Mouse (Mus musculus) cerebellum, adult 2 months (tissue): Measurements from ENCODE around the gene Cenph. TPM values are rescaled to one million over a fixed set of nuclear protein-coding genes. Genes with fewer than 3 reads are reported as not detected.

ENCODE experiments used
- DNase-seq, 2 experiments: peaks; one replicate each; pipeline ENCODE4 v3.0.0; 2021
- H3K27ac ChIP-seq: fragments of 200-500 bp; 2 replicates; pipeline ENCODE4 v1.5.1; 2012; ENCODE audit warnings: low read length, control low read depth, inconsistent platforms; ENCODE audit not compliant: insufficient read depth
- H3K27me3 ChIP-seq: fragments of 200-500 bp; 2 replicates; pipeline ENCODE4 v1.6.1; 2012; ENCODE audit warnings: inconsistent platforms, mild to moderate bottlenecking, low read length, moderate library complexity; ENCODE audit not compliant: control insufficient read depth, insufficient read depth
- H3K4me1 ChIP-seq: fragments of 200-500 bp; 2 replicates; pipeline ENCODE4 v1.6.1; 2011; ENCODE audit warnings: low read length; ENCODE audit not compliant: control insufficient read depth, insufficient read depth
- H3K4me3 ChIP-seq: fragments of 200-500 bp; replicated peaks from 2 replicates; pipeline ENCODE3; 2011; ENCODE audit warnings: mild to moderate bottlenecking, low read depth, low read length, control low read depth; ENCODE audit not compliant: insufficient read depth
- CTCF ChIP-seq: fragments of 200-500 bp; IDR thresholded peaks from 2 replicates; pipeline ENCODE4 v1.5.1; 2011; ENCODE audit warnings: low read depth, mild to moderate bottlenecking, control low read depth, low read length, moderate library complexity, borderline replicate concordance; ENCODE audit not compliant: insufficient read depth
- POLR2A ChIP-seq: fragments of 200-500 bp; IDR thresholded peaks from 2 replicates; pipeline ENCODE4 v1.6.1; 2011; ENCODE audit warnings: low read length, control low read depth, borderline replicate concordance; ENCODE audit not compliant: insufficient read depth
- WGBS: fragments of 180-500 bp; shearing (Covaris S2); methylation state at CpG from one replicate; pipeline ENCODE4 v1.1.7; 2018; 5-methylcytosine and 5-hydroxymethylcytosine counted together
- polyA plus RNA-seq: library from polyadenylated mRNA; depleted of rRNA; stranded (reverse); fragments of >200 nt; gene quantifications from 2 replicates; pipeline ENCODE4 v1.2.3, GENCODE M21; 2012; rRNA removed

The Cenph gene
- polyA plus RNA-seq, 1 experiment, result 0.41 TPM

DNA sequence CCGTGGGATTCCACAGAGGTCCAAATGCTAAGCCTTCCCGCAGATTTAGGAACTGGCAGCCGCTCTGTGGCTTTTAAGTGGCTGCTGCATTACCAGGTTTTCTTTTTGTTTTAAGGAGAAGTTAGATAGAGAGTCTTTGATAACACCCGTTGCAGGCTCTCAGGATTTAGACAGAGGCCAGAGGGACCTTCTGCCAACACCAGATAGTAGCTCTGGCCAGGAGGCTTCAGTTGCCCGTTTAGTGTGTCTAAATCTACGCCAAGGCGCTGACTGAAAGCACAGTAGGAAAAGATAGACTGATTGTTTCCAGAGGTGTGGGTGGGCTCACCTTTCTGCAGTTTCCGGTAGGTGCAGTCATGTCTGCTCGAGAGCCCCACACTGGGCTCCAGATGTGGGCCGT lies 50.5 kb downstream of the Cenph start:
- no peak for TF ChIP-seq POLR2A
- no peak for TF ChIP-seq CTCF
- DNase-seq, result no peak
- Histone ChIP-seq H3K4me3 (no peak overlapping the region), H3K27ac (no peak overlapping the region), H3K4me1 (peaks cover 3% of the 10 kb centered on the region; the same call in 1 of the 2 replicates), H3K27me3 (no peaks in the 10 kb centered on the region)
- WGBS, result 55% methylated on average over 10 of the region's 10 CpGs

DNA sequence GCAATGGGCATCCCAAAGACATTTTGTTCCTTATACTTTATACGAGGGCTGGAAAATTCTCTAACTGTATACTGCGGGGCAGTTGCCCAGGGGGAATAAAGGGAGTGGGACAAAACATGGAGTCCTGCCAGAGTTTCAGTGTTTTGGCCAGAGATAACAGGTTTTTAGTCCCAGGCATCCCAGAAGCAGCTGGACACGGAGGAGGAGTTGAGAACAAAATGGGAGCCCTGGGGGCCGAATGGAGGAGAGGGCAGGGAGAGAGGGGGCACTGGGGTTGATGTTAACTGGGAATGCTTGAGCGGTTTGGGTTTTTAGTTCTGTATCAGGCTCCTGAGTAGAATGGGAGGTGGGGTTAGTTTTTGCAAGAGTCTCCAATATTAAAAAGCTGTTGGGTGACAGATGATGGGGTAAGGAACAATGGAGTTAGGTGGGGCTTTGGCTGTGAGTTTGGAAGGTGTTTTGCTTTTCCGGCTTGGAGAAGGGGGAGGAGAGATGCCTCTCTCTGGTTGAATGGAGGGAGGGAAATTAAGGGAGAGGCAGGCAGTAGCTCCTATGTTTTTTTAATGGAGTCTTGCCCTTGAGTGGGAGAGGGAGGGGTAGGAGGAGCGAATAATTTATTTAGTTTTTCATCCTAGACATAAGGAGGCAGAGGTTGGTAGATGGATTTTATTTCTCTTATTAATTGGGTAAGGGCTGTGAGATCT lies 51.5 kb downstream of the Cenph start:
- no peak overlapping the region for H3K27ac ChIP-seq
- no peak overlapping the region for H3K4me3 ChIP-seq
- 20% methylated on average over 7 of the region's 7 CpGs for WGBS
- no peaks in the 10 kb centered on the region; the same call in 1 of the 2 replicates for H3K4me1 ChIP-seq
- TF ChIP-seq POLR2A, result no peak
- TF ChIP-seq CTCF, result no peak
- H3K27me3 ChIP-seq, result no peaks in the 10 kb centered on the region
- DNase-seq, result no peak

DNA sequence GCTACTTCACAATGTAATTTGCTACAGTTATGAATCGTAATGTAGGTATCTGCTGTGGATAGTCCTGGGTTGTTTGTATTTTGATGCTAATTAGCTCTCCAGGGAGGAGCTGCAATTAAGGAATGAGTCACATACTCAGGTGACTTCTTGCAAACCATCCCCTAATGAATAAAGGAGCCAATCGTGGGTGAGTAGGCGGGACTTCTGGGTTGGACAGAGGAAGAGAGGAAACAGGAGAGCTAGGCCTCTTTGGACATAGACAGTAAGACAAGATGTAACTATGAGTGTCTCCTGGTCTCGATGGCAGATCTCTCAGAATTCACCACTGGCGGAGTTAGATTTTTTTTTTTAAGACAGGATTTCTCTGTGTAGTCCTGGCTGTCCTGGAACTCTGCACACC lies 54.0 kb downstream of the Cenph start:
- WGBS, result 87% methylated on average over 5 of the region's 5 CpGs
- Histone ChIP-seq H3K4me3 (no peak overlapping the region), H3K27ac (no peak overlapping the region), H3K4me1 (no peaks in the 10 kb centered on the region), H3K27me3 (no peaks in the 10 kb centered on the region)
- DNase-seq, result no peak
- TF ChIP-seq CTCF (no peak), POLR2A (no peak)

DNA sequence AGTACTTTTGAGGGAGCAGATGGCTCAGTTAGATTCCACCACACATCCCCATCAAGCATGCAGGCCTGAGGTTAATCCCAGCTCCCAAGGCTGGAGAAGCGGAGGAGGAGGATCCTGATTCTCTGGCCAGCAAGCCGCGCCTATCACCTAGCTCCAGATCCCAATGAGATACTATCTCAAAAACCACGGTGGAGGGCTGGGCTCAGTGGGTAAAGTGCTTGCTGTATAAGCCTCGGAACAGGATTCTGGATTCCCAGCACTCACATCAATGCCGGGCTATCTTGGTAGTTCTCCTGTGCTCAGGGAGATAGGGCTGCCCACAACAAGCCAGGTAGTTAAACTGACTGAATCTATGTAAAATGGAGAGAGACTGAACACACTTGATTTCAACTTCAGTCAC lies 60.2 kb downstream of the Cenph start:
- H3K27ac ChIP-seq, result no peak overlapping the region
- no peaks in the 10 kb centered on the region for H3K27me3 ChIP-seq
- 93% methylated on average over 6 of the region's 6 CpGs for WGBS
- TF ChIP-seq POLR2A (no peak), CTCF (no peak)
- H3K4me1 ChIP-seq, result no peaks in the 10 kb centered on the region
- DNase-seq, result no peak
- no peak overlapping the region for H3K4me3 ChIP-seq

Other genes with a start within 250 kb of the Cenph start
- gene Ocln, start 223.2 kb downstream of the Cenph start, polyA plus RNA-seq, result 14.8 and 16.0 TPM in 2 replicates
- gene Marveld2, start 158.9 kb downstream of the Cenph start, polyA plus RNA-seq, result 13.5 and 16.4 TPM in 2 replicates
- gene Ak6, start 124.9 kb downstream of the Cenph start, polyA plus RNA-seq, result 141 and 148 TPM in 2 replicates
- gene Rad17, start 124.8 kb downstream of the Cenph start, polyA plus RNA-seq, result 15.6 and 17.0 TPM in 2 replicates
- 13.8 and 16.0 TPM in 2 replicates for gene Taf9, start 124.3 kb downstream of the Cenph start, polyA plus RNA-seq
- gene Ccdc125, start 106.2 kb downstream of the Cenph start, polyA plus RNA-seq, result 0.59 and 0.61 TPM in 2 replicates
- gene Cdk7, start 45.0 kb downstream of the Cenph start, polyA plus RNA-seq, result 18.5 and 20.9 TPM in 2 replicates
- 115 and 119 TPM in 2 replicates for gene Mrps36, start 31.2 kb downstream of the Cenph start, polyA plus RNA-seq
- 0.18 and 0.33 TPM in 2 replicates for gene Ccnb1, start 10.7 kb upstream of the Cenph start, polyA plus RNA-seq
- 42.7 and 44.0 TPM in 2 replicates for gene Slc30a5, start 57.5 kb upstream of the Cenph start, polyA plus RNA-seq